ENCODE assay signal across 8 mouse cellular contexts in genomic region chr8:106511065-106511501, GRCm38 (mm10). TPM values are rescaled to one million over a fixed set of nuclear protein-coding genes. Genes with fewer than 3 reads are reported as not detected.
A peak's percentile ranks its signal among the peaks of the same experiment; 100 is the strongest.
DNase-seq lines count a peak whose midpoint lies in the region; ATAC-seq and TF ChIP-seq lines count a peak whose summit lies in the region.

No protein-coding gene starts in this region.

- no peak for TF ChIP-seq POLR2A in testis, adult 2 months (IDR thresholded peaks at IDR 0.05; ENCODE audit: control insufficient read depth, low read depth, low read length)

- no peak for TF ChIP-seq CTCF in heart, postnatal 0 days (IDR thresholded peaks at IDR 0.05; ENCODE audit: low read depth)
- TF ChIP-seq CTCF in testis, adult 2 months (IDR thresholded peaks at IDR 0.05; ENCODE audit: control insufficient read depth, insufficient read depth, insufficient replicate concordance, low read depth, low read length): no peak

- WGBS in heart, postnatal 0 days: under 1% methylated on average over 22 of the region's 22 CpGs
- WGBS in liver, embryonic 15.5 days (ENCODE audit: insufficient replicate concordance): 1% methylated on average over 22 of the region's 22 CpGs

- H3K9me3 ChIP-seq in heart, postnatal 0 days (replicated peaks; ENCODE audit: control insufficient read depth, low read length): no peaks in the 10 kb centered on the region
- H3K9me3 ChIP-seq in liver, embryonic 15.5 days (replicated peaks): no peaks in the 10 kb centered on the region

- no peaks in the 10 kb centered on the region for H3K36me3 ChIP-seq in heart, postnatal 0 days (replicated peaks; ENCODE audit: control insufficient read depth, insufficient read depth, low read length)
- no peaks in the 10 kb centered on the region for H3K36me3 ChIP-seq in liver, embryonic 15.5 days (replicated peaks)
- no peaks in the 10 kb centered on the region for H3K36me3 ChIP-seq in testis, adult 2 months (ENCODE audit: control insufficient read depth, insufficient read depth, low read length)

- peak; percentile 19 for DNase-seq in thymus, postnatal 4 days
- no peak for DNase-seq in thymus, postnatal 14 days
- no peak for DNase-seq in heart, postnatal 0 days (ENCODE audit: low spot score)
- no peak for DNase-seq in embryo, embryonic 10.5 days (ENCODE audit: low spot score)
- no peak for DNase-seq in ovary, postnatal 14 days (ENCODE audit: low spot score)

- H3K9ac ChIP-seq in heart, postnatal 0 days (replicated peaks; ENCODE audit: low read depth, low read length): peak overlapping the region; percentile 67
- H3K9ac ChIP-seq in liver, embryonic 15.5 days: no peak overlapping the region

- H3K4me3 ChIP-seq in heart, postnatal 0 days (ENCODE audit: low read depth, low read length): peak overlapping the region; percentile 65
- H3K4me3 ChIP-seq in liver, embryonic 15.5 days (replicated peaks): peak overlapping the region; percentile 32
- peak overlapping the region; percentile 67 for H3K4me3 ChIP-seq in testis, adult 2 months (ENCODE audit: control insufficient read depth, low read depth, low read length)

- H3K4me2 ChIP-seq in heart, postnatal 0 days (ENCODE audit: low read depth, low read length): peak overlapping the region; percentile 78
- H3K4me2 ChIP-seq in liver, embryonic 15.5 days: peak overlapping the region; percentile 46

- H3K27ac ChIP-seq in heart, postnatal 0 days (ENCODE audit: low read depth): peak overlapping the region; percentile 54
- H3K27ac ChIP-seq in liver, embryonic 15.5 days (replicated peaks): no peak overlapping the region
- no peak overlapping the region for H3K27ac ChIP-seq in testis, adult 2 months (ENCODE audit: control insufficient read depth, insufficient read depth, low read depth, low read length)

- peaks cover 18% of the 10 kb centered on the region; the same call in 1 of the 2 replicates for H3K27me3 ChIP-seq in heart, postnatal 0 days (ENCODE audit: control insufficient read depth, insufficient read depth, low read length)
- H3K27me3 ChIP-seq in liver, embryonic 15.5 days: peaks cover 84% of the 10 kb centered on the region
- H3K27me3 ChIP-seq in testis, adult 2 months (ENCODE audit: control insufficient read depth, insufficient read depth, low read length): no peaks in the 10 kb centered on the region

- peaks cover 14% of the 10 kb centered on the region for H3K4me1 ChIP-seq in heart, postnatal 0 days (ENCODE audit: control insufficient read depth, insufficient read depth)
- peaks cover 10% of the 10 kb centered on the region for H3K4me1 ChIP-seq in liver, embryonic 15.5 days (replicated peaks)
- H3K4me1 ChIP-seq in testis, adult 2 months (ENCODE audit: control insufficient read depth, insufficient read depth, low read length): peaks cover 10% of the 10 kb centered on the region

- ATAC-seq in heart, postnatal 0 days (ENCODE audit: insufficient read depth, low read depth): peak; percentile 40
- no peak for ATAC-seq in liver, embryonic 15.5 days (ENCODE audit: insufficient read depth)
- ATAC-seq in monocyte, adult 5-6 weeks (replicated peaks; ENCODE audit: insufficient number of reproducible peaks, low FRiP score, low TSS enrichment, poor library complexity, severe bottlenecking): no peak

- TF ChIP-seq EP300 in heart, postnatal 0 days (IDR thresholded peaks at IDR 0.05; ENCODE audit: low read depth): no peak

RNA-seq across cellular contexts. Expression of gene Cdh3, which starts 0.4 kb away (rescaled TPM):
- total RNA-seq in heart, postnatal 0 days (2014; rRNA removed; ENCODE audit: low replicate concordance): 9.2 and 11.4 TPM in 2 replicates
- 4.3 and 4.5 TPM in 2 replicates for polyA plus RNA-seq in heart, postnatal 0 days (2015; fragmentation: Nextera tagmentation; extraction: Ambion mirVana)
- 1.3 and 1.4 TPM in 2 replicates for polyA plus RNA-seq in liver, embryonic 15.5 days (2015; fragmentation: Nextera tagmentation; extraction: Ambion mirVana)
- polyA plus RNA-seq in testis, adult 2 months (2012; rRNA removed): 1.2 and 1.3 TPM in 2 replicates
- not detected in 3 replicates for total RNA-seq in monocyte, adult 5-6 weeks (2017)

RNA-seq across cellular contexts. Expression of gene 6030452D12Rik, which starts 10.8 kb away (rescaled TPM):
- total RNA-seq in heart, postnatal 0 days (2014; rRNA removed; ENCODE audit: low replicate concordance): not detected in 2 replicates
- polyA plus RNA-seq in heart, postnatal 0 days (2015; fragmentation: Nextera tagmentation; extraction: Ambion mirVana): not detected in 2 replicates
- not detected in 2 replicates for polyA plus RNA-seq in liver, embryonic 15.5 days (2015; fragmentation: Nextera tagmentation; extraction: Ambion mirVana)
- polyA plus RNA-seq in testis, adult 2 months (2012; rRNA removed): not detected in 2 replicates
- not detected in 3 replicates for total RNA-seq in monocyte, adult 5-6 weeks (2017)
